Mouse (Mus musculus): Measurements from ENCODE around the gene Gm20481.
"Not testable (repeated sequence)": the region's sequence is repeated elsewhere in the genome, so short reads cannot be mapped to it uniquely, and the experiment has no call there.

Gene Gm20481

GRCm38 (mm10) chr17:34969822-34970221 is at the start of gene Gm20481:
Gene Gm20481, plus strand, starts transcription at chr17:34969912.
- not testable (repeated sequence) for DNase-seq (ENCODE audit: low spot score)

GRCm38 (mm10) chr17:34922939-34923338 is 46.8 kb upstream of the Gm20481 start:
- DNase-seq (ENCODE audit: low spot score): no peak

DNA sequence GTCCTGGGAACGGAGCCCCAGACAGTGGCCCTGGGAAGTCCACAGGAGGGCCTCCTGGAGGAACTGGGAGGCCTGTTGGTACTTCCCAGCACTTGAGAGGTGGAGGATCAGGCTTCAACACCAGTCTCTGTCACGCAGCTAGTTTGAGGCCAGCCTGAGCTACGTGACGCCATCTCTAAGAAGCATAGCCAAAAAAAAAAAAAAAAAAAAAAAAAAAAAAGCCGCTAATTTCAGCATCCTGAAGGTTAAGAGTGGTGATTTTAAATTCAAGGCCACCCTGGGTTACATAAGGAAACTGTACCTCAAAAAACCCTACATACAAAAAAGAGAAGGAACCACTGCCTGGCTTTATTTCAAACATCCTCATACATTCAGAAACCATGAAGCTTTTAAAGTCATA is 45.5 kb upstream of the Gm20481 start:
- no peak for DNase-seq (ENCODE audit: low spot score)

- no peak for DNase-seq (ENCODE audit: low spot score)
These were observed 42.2 kb upstream of the Gm20481 start for GRCm38 (mm10) chr17:34927306-34928019.

DNA sequence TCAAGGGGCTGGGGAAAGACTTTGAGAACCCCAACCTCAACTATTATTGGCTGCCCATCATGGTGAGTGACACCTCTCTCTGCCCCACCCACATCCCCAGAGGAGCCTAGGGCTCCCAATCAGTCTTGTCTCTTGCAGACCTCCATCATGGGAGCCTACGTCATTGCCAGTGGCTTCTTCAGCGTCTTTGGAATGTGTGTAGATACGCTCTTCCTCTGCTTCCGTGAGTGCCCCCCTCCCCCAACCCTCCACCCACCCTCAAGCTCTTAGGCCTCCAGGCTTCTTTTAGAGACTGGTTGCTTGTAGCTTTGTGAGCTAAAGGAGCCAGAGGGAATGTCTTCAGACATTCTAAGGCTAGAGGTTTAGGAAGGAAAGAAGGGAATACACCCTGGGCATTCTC is 40.9 kb upstream of the Gm20481 start:
- no peak for DNase-seq (ENCODE audit: low spot score)

GRCm38 (mm10) chr17:34931061-34931734 is 38.5 kb upstream of the Gm20481 start, which contains the start of gene Neu1:
Gene Neu1, plus strand, starts transcription at chr17:34931253.
- peak; percentile 100 for DNase-seq (ENCODE audit: low spot score)

GRCm38 (mm10) chr17:34931735-34932098 is 38.0 kb upstream of the Gm20481 start:
- DNase-seq (ENCODE audit: low spot score): no peak

GRCm38 (mm10) chr17:34932287-34932686 is 37.4 kb upstream of the Gm20481 start:
- no peak for DNase-seq (ENCODE audit: low spot score)

GRCm38 (mm10) chr17:34934031-34934430 is 35.7 kb upstream of the Gm20481 start:
- no peak for DNase-seq (ENCODE audit: low spot score)

- no peak for DNase-seq (ENCODE audit: low spot score)
These were observed 34.9 kb upstream of the Gm20481 start for GRCm38 (mm10) chr17:34934830-34935229.

DNA sequence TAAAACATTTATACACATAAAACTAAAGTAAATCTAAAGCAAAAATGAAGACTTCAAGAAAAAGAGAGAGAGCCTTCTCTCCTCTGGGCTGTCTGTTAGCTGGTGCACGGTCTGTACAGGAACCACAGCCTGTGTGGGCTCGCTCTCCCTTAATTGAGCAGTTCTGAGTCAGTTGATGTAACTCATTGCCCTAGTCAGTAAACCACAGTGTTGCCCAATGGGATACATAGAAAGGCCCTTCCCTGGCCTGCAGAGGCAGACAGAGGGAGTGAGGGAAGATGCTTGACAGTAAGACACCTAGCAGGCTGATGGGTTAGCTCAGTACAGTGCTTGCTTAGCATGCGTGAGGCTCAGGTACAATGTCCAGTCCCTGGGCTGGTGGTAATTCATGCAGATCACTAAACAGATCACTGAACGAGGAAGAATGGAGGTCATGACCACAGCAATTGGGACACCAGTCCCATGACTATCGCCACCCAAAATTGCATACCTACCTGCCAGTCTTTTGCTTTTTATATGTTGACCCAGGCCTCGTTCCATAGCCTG is 31.7 kb upstream of the Gm20481 start:
- no peak for DNase-seq (ENCODE audit: low spot score)

DNA sequence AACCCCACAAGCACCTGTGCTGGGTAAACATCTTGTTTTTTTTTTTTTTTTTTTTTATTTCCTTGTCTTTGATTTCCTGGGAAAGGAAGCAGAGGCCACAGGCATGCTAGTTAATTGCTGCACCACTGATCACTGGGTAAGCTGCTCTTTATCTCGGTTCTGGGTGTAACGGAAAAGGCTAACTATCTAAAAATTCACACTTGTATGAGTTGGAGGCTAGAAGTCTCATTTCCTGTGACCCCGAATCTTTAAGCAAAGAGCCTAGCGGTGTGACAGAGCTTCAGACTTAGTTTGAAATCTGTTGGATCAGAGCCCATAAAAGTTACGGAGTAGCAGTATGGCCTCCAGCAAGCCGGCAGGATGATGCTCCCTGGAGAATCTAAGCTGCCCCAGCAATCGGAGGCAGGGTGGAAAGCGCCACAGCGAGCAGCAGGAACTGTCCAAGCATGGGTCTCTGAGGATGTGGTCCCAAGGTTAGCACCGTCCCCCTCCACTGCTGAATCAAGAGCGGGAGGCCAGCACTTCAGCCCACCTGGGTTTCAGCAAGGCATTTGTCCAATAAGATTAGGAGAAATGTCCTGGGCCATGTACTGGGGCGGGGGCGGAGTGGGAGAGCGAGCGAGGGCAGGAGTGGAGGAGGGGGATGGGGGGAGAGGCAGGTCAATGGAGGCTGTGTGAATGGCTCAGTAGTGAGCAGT is 28.2 kb upstream of the Gm20481 start:
- no peak for DNase-seq (ENCODE audit: low spot score)

DNA sequence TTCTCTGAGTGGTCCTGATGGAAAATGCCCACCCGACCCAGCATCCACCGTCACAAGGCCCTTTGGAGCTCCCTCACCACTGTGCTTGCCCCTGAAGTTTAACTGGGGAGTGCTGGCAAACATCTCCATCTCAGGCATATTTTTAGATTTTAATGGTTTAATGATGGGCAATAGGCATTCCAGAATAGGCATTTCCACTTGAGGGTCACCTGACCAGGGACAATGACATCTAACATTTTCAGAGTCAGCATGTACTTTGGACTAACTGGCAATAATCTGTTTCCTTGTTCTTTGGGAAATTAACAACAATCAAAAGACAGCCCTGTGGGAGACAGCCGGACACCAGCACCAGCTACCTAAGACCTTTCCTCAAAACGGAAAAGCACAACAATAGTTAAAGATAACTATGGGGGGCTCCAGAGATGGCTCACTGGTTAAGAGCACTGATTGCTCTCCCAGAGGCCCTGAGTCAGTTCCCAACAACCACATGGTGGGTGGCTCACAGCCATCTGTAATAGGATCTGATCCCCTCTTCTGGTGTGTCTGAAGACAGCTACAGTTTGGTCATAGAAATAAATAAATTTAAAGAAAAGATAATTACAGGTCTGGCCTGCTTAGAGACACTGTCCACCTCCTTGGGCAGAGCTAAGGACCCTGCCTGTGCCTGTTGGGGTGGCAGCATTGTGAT is 26.4 kb upstream of the Gm20481 start:
- no peak for DNase-seq (ENCODE audit: low spot score)

GRCm38 (mm10) chr17:34944362-34944761 is 25.4 kb upstream of the Gm20481 start:
- DNase-seq (ENCODE audit: low spot score): no peak

GRCm38 (mm10) chr17:34946486-34947140 is 23.1 kb upstream of the Gm20481 start:
- no peak for DNase-seq (ENCODE audit: low spot score)

GRCm38 (mm10) chr17:34947606-34948005 is 22.1 kb upstream of the Gm20481 start:
- DNase-seq (ENCODE audit: low spot score): no peak

- DNase-seq (ENCODE audit: low spot score): not testable (repeated sequence)
These were observed 20.8 kb upstream of the Gm20481 start for GRCm38 (mm10) chr17:34948721-34949552.

DNA sequence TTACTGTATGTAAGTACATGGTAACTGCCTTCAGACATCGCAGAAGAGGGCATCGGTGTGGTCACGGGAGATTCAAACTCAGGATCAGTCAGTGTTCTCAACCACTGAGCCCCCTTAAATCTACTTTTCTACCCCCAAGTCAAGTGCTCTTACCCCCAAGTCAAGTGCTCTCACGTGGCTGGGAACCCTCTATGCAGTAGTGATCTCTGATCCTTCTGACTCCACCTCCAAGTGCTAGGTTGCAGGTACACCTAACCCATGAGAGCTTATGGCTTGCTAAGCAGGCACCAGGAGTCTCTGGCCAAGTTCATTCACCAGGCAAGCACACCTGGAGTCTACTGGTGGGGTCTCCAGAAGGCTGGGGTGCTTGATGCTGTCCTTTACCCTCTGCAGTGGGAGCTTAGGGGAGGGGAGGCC is 20.2 kb upstream of the Gm20481 start:
- no peak for DNase-seq (ENCODE audit: low spot score)

GRCm38 (mm10) chr17:34950514-34951455 is 18.9 kb upstream of the Gm20481 start:
- DNase-seq (ENCODE audit: low spot score): no peak
